Mouse (Mus musculus): ENCODE measurements around the gene Kctd19. TPM values are rescaled to one million over a fixed set of nuclear protein-coding genes. Genes with fewer than 3 reads are reported as not detected.

The Kctd19 gene
- polyA plus RNA-seq, 1 experiment from 2014 or later = not detected

DNA sequence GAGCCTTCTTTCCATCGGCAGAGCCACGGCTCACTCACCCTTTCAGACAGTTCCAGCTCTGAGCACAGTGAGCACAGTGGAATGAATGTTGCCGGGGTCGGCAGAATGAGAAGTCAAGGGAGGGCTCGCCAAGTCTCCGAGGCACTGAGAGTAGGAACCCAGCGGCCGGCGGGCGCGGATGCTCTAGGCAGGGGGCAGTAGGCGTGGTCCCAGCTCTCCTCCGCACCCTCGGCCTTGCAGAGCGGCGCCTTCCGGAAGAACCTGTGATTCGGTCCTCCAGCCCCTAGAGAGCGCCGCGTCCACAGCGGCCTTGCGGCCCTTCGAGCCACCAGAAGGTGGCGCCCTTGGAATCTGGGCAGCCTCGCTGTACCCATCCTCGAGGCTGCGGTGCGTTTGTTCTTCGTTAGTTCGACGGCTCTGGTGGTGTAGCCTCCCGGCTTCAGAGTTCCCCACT is 38.8 kb downstream of the Kctd19 start:
- H3K9ac ChIP-seq = 0 out of 2 replicates have a peak overlapping the region, but pooled peaks have one; percentile 49
- peaks cover 5% of the 10 kb centered on the region; the same call in 1 of the 2 replicates for H3K36me3 ChIP-seq
- H3K27ac ChIP-seq = no peak overlapping the region
- ATAC-seq (ENCODE audit: low FRiP score) = no peak
- H3K9me3 ChIP-seq = no peaks in the 10 kb centered on the region
- H3K4me2 ChIP-seq = peak overlapping the region; percentile 48
- H3K4me3 ChIP-seq = peak overlapping the region; percentile 21
- peaks cover 11% of the 10 kb centered on the region for H3K4me1 ChIP-seq (replicated peaks)
- WGBS = 25% methylated on average over 33 of the region's 33 CpGs
- H3K27me3 ChIP-seq = no peaks in the 10 kb centered on the region

DNA sequence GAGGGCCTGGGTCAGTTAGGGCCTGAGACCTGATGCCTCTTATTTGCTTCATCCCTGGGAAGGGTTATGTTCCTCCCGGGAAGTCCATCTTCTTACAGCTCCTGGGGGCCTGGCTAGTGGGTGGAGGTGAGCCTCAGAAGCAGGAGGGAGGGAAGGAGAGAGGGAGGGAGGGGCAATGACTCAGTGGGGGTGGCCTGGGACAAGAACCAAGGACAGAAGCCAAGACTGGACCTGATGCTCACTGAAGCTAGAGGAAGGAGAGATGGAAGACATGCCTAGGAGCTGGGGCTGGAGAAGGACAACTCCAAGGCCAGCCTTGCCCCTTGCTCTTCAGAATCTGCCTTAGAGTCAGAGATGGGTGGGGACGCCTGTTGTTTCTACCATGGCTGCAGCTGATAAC is 40.3 kb downstream of the Kctd19 start, which contains the start of gene Plekhg4:
TSS of gene Plekhg4 (plus strand) at position 243 of the 400 bp plus-strand sequence.
- no peak within 1 kb of the TSS for H3K9ac ChIP-seq
- no peak within 1 kb of the TSS for H3K4me3 ChIP-seq
- no peak within 1 kb of the TSS for H3K27ac ChIP-seq
- H3K36me3 ChIP-seq = peaks cover 14% of the 10 kb centered on the region
- ATAC-seq (ENCODE audit: low FRiP score) = no peak
- H3K27me3 ChIP-seq = no peaks in the 10 kb centered on the region
- 0 out of 2 replicates have a peak, but pooled peaks cover 6% of the 10 kb centered on the region for H3K4me1 ChIP-seq (replicated peaks)
- 70% methylated on average over 2 of the region's 2 CpGs for WGBS
- no peak within 1 kb of the TSS for H3K4me2 ChIP-seq
- H3K9me3 ChIP-seq = no peaks in the 10 kb centered on the region

GRCm38 (mm10) chr8:105372473-105372872 is 40.8 kb downstream of the Kctd19 start:
- Histone ChIP-seq H3K4me3 (no peak overlapping the region), H3K9ac (no peak overlapping the region), H3K36me3 (peaks cover 19% of the 10 kb centered on the region), H3K9me3 (no peaks in the 10 kb centered on the region), H3K27me3 (no peaks in the 10 kb centered on the region), H3K4me1 (replicated peaks) (0 out of 2 replicates have a peak, but pooled peaks cover 6% of the 10 kb centered on the region), H3K4me2 (no peak overlapping the region), H3K27ac (no peak overlapping the region)
- 79% methylated on average over 8 of the region's 9 CpGs for WGBS
- ATAC-seq (ENCODE audit: low FRiP score) = no peak

GRCm38 (mm10) chr8:105367107-105367506 is 46.2 kb downstream of the Kctd19 start:
- Histone ChIP-seq H3K27me3 (no peaks in the 10 kb centered on the region), H3K36me3 (peaks cover 48% of the 10 kb centered on the region), H3K4me3 (no peak overlapping the region), H3K4me2 (no peak overlapping the region), H3K9me3 (no peaks in the 10 kb centered on the region), H3K27ac (no peak overlapping the region), H3K9ac (no peak overlapping the region), H3K4me1 (replicated peaks) (0 out of 2 replicates have a peak, but pooled peaks cover 2% of the 10 kb centered on the region)
- 74% methylated on average over 2 of the region's 2 CpGs for WGBS
- ATAC-seq (ENCODE audit: low FRiP score) = no peak

DNA sequence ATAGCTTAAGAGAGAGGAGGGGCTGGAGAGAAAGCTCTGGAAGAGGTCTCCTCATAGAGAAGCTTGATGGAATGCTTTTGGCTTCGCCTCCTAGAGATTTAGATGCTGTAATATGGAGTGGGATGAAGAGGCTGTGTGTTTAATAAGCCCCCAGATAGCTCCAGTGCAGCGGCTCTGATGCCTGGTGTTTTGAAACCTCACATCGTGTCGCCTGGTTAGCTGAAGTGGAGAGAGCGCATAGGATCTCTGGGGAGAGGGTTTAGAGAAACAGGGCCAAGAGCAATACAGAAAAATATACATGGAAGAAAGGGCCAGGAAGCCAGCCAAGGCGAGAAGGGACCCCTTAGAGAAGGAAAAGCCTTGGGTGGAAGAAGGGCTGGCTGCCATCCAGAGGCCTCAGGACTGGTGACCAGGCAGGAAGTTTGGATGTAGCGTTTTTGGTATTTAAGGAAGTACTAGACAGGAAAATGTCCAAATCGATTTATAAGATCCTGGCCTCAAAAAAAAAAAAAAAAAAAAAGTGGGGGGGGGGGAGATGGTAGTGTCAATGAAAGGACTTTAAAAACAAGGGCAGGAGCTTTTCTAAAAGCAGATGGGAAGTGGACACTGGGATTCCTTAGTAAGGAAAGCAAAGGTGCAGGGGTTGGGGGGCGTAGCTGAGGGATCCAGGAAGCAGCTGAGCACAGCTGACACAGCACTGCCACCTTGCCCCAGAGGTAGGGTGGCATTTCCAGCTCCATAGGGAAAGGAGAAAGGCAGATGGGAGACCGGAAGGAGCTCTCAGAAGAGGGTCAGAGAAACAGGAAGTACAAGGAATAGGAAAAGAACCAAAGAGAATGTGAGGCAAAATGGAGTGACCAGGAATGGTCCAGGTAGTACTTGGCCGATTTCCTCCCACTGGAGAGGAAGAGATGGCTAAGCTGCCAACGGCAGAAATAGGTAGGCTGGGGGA is 51.3 kb downstream of the Kctd19 start:
- H3K27me3 ChIP-seq = no peaks in the 10 kb centered on the region
- H3K4me1 ChIP-seq (replicated peaks) = 0 out of 2 replicates have a peak, but pooled peaks cover 12% of the 10 kb centered on the region
- no peak overlapping the region for H3K27ac ChIP-seq
- H3K36me3 ChIP-seq = peaks cover 40% of the 10 kb centered on the region
- peak overlapping the region; percentile 19; the same call in 1 of the 2 replicates for H3K9ac ChIP-seq
- WGBS = 80% methylated on average over 12 of the region's 12 CpGs
- no peak overlapping the region for H3K4me3 ChIP-seq
- H3K9me3 ChIP-seq = no peaks in the 10 kb centered on the region
- H3K4me2 ChIP-seq = no peak overlapping the region
- no peak for ATAC-seq (ENCODE audit: low FRiP score)

DNA sequence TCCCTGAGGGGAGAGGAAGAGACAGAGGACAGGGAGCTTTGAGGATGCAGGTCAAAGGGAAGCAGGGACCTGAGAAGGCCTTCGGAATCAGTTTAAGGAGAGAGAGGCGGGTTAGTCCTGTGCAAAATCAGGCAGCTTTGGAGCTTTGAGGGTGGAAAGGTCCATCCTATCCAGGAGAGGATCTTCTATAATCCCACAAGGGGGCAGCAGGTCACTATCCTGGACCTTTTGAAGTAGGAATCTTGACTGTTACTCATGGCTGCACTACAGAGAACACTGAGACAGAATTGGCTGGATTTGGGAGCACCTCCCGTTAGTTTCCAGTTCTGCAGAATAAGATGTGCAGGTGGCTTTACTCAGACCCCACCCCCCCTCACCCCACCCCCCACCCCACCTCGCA is 53.7 kb downstream of the Kctd19 start:
- Histone ChIP-seq H3K27me3 (no peaks in the 10 kb centered on the region), H3K4me2 (no peak overlapping the region), H3K4me3 (no peak overlapping the region), H3K9me3 (no peaks in the 10 kb centered on the region), H3K4me1 (replicated peaks) (0 out of 2 replicates have a peak, but pooled peaks cover 17% of the 10 kb centered on the region), H3K27ac (no peak overlapping the region), H3K9ac (no peak overlapping the region), H3K36me3 (peaks cover 46% of the 10 kb centered on the region)
- peak; percentile 31; the same call in 1 of the 2 replicates for ATAC-seq (ENCODE audit: low FRiP score)
- 47% methylated on average over 4 of the region's 4 CpGs for WGBS

DNA sequence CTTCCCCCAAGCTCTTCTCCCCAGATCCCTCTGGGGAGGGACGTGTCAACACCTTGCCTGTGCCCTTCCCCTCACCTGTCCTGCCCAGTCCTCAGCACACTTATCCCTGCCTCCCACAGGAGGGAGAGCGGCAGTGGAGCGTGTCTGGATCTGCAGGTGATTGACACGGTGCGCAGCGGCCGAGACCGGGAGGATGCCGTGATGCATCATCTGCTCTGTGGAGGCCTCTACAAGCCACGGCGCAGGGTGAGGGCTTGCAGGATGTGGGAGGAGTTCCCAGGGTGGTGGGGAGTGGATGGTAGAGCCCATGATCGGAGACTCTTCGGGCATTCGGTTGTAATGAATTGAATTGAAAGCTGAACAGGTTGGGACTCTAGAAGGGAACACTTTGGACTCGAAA is 54.1 kb downstream of the Kctd19 start:
- no peaks in the 10 kb centered on the region for H3K27me3 ChIP-seq
- H3K9me3 ChIP-seq = no peaks in the 10 kb centered on the region
- H3K36me3 ChIP-seq = peaks cover 42% of the 10 kb centered on the region
- WGBS = 68% methylated on average over 15 of the region's 15 CpGs
- no peak overlapping the region for H3K27ac ChIP-seq
- no peak overlapping the region for H3K9ac ChIP-seq
- ATAC-seq (ENCODE audit: low FRiP score) = no peak
- no peak overlapping the region for H3K4me2 ChIP-seq
- no peak overlapping the region for H3K4me3 ChIP-seq
- 0 out of 2 replicates have a peak, but pooled peaks cover 17% of the 10 kb centered on the region for H3K4me1 ChIP-seq (replicated peaks)

DNA sequence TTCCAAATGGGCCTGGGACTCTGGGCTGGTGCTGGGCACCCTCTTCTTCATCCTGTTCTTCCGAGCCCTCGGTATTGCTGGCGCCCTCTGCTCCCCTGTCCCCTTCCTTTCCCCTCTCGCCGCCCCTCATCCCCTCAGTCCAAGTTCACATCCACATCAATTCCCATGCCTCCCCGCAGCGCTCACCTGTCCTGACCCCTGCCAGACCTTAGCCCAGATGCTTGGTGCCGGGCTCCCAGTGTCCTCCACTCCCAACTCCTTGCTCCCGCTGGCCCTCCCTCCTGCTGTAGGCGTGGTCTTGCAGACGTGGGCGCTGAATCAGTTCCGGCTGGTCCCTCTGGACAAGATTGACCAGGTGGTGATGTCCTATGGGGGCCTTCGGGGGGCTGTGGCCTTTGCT is 56.6 kb downstream of the Kctd19 start:
- Histone ChIP-seq H3K4me1 (replicated peaks) (0 out of 2 replicates have a peak, but pooled peaks cover 13% of the 10 kb centered on the region), H3K27me3 (no peaks in the 10 kb centered on the region), H3K4me2 (no peak overlapping the region), H3K9ac (no peak overlapping the region), H3K4me3 (no peak overlapping the region), H3K36me3 (peaks cover 33% of the 10 kb centered on the region), H3K27ac (no peak overlapping the region), H3K9me3 (no peaks in the 10 kb centered on the region)
- ATAC-seq (ENCODE audit: low FRiP score) = no peak
- WGBS = 88% methylated on average over 14 of the region's 14 CpGs

- peaks cover 33% of the 10 kb centered on the region for H3K36me3 ChIP-seq
- 0 out of 2 replicates have a peak, but pooled peaks cover 3% of the 10 kb centered on the region for H3K27me3 ChIP-seq
- H3K9ac ChIP-seq = no peak overlapping the region
- H3K9me3 ChIP-seq = no peaks in the 10 kb centered on the region
- peaks cover 17% of the 10 kb centered on the region for H3K4me1 ChIP-seq (replicated peaks)
- no peak for ATAC-seq (ENCODE audit: low FRiP score)
- H3K4me2 ChIP-seq = no peak overlapping the region
- 62% methylated on average over 26 of the region's 26 CpGs for WGBS
- no peak overlapping the region for H3K27ac ChIP-seq
- no peak overlapping the region for H3K4me3 ChIP-seq
Observed at GRCm38 (mm10) chr8:105355179-105356024, 57.9 kb downstream of the Kctd19 start.

DNA sequence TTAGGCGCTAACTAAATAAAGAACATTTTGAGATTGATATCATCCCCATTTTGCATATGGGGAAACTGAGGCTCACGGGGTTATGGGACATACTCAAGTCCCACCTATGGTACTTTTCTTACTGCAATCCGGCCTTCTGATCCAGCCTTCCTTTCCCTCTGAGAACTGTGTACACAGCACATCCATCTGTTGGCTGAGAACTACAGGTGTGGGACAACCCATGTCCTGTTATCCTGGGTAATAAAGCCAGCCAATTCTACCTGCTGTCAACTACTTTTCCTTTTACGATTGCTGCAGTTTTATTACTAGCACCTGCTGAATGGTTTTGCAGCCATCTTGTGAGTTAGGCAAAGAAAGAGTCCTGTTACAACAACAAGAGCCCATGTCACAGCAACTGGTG is 58.8 kb downstream of the Kctd19 start:
- 92% methylated on average over 4 of the region's 4 CpGs for WGBS
- H3K4me3 ChIP-seq = no peak overlapping the region
- H3K9me3 ChIP-seq = no peaks in the 10 kb centered on the region
- ATAC-seq (ENCODE audit: low FRiP score) = no peak
- no peak overlapping the region for H3K9ac ChIP-seq
- H3K4me1 ChIP-seq (replicated peaks) = peaks cover 25% of the 10 kb centered on the region
- H3K4me2 ChIP-seq = no peak overlapping the region
- H3K27me3 ChIP-seq = 0 out of 2 replicates have a peak, but pooled peaks cover 3% of the 10 kb centered on the region
- H3K27ac ChIP-seq = no peak overlapping the region
- H3K36me3 ChIP-seq = peaks cover 33% of the 10 kb centered on the region

DNA sequence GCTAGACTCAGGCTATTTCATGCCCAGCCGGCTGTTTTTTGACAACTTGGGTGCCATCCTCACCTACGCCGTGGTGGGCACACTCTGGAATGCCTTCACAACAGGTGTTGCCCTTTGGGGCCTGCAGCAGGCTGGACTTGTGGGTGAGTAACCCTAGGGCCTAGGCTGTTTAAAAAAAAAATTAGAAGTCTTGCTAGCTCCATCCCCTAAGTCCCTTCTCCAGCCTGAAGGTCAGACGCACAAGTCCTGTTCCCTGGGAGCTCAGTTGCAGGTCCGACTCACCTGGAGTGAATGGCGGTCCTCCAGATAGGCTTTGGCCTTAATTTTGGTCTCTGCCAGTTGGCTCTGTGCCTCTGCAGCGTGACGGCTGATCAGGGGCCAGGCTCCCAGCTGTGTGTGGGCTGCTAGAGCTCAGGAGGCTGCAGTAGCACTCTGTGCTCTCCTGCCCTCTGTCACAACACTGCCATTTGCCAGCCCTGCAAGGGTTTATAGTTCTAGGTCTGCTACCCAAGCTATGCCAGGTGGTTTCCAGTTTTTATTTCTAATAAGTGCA is 59.6 kb downstream of the Kctd19 start:
- H3K27ac ChIP-seq = no peak overlapping the region
- H3K4me2 ChIP-seq = no peak overlapping the region
- H3K4me3 ChIP-seq = no peak overlapping the region
- H3K4me1 ChIP-seq (replicated peaks) = peaks cover 25% of the 10 kb centered on the region
- H3K36me3 ChIP-seq = peaks cover 27% of the 10 kb centered on the region
- H3K9ac ChIP-seq = no peak overlapping the region
- WGBS = 74% methylated on average over 8 of the region's 8 CpGs
- ATAC-seq (ENCODE audit: low FRiP score) = no peak
- 0 out of 2 replicates have a peak, but pooled peaks cover 3% of the 10 kb centered on the region for H3K27me3 ChIP-seq
- no peaks in the 10 kb centered on the region for H3K9me3 ChIP-seq
